Mouse (Mus musculus) forebrain, postnatal 0 days (tissue): ENCODE measurements around the gene Xylt1. TPM values are rescaled to one million over a fixed set of nuclear protein-coding genes. Genes with fewer than 3 reads are reported as not detected.

Source experiments
- ATAC-seq: fragments of 200-750 bp; cut with Nextera tagmentation; 2 replicates; pipeline ENCODE4 v1.8.0; 2017; ENCODE audit warnings: mild to moderate bottlenecking, moderate library complexity
- DNase-seq: peaks from one replicate; pipeline ENCODE4 v3.0.0-alpha.2; 2015
- H3K27ac ChIP-seq: fragments of 300-500 bp; sonication (generic); 2 replicates; pipeline ENCODE4 v1.5.1; 2014; ENCODE audit warnings: low read depth, mild to moderate bottlenecking, antibody characterized with exemption, low read length, moderate library complexity, mixed read lengths
- H3K27me3 ChIP-seq: fragments of 300-500 bp; sonication (generic); 2 replicates; pipeline ENCODE4 v1.6.1; 2014; ENCODE audit warnings: mild to moderate bottlenecking, low read length, mixed read lengths; ENCODE audit not compliant: insufficient read depth
- H3K36me3 ChIP-seq: fragments of 300-500 bp; sonication (generic); 2 replicates; pipeline ENCODE4 v1.6.1; 2014; ENCODE audit warnings: mild to moderate bottlenecking, moderate library complexity; ENCODE audit not compliant: insufficient read depth
- H3K4me1 ChIP-seq: fragments of 300-500 bp; sonication (generic); 2 replicates; pipeline ENCODE4 v1.6.1; 2014; ENCODE audit warnings: antibody characterized with exemption; ENCODE audit not compliant: insufficient read depth
- H3K4me2 ChIP-seq: fragments of 300-500 bp; sonication (generic); 2 replicates; pipeline ENCODE4 v1.6.1; 2014; ENCODE audit warnings: low read depth, mild to moderate bottlenecking, moderate library complexity
- H3K4me3 ChIP-seq: fragments of 300-500 bp; sonication (generic); 2 replicates; pipeline ENCODE4 v1.5.1; 2014; ENCODE audit warnings: low read depth, low read length, mixed read lengths
- H3K9ac ChIP-seq: fragments of 300-500 bp; sonication (generic); 2 replicates; pipeline ENCODE4 v1.6.1; 2014; ENCODE audit warnings: mild to moderate bottlenecking
- H3K9me3 ChIP-seq: fragments of 300-500 bp; sonication (generic); 2 replicates; pipeline ENCODE4 v1.6.1; 2016; ENCODE audit warnings: low read length
- CTCF ChIP-seq: sonication (generic); IDR thresholded peaks from 2 replicates; pipeline ENCODE4 v1.5.1; 2016; ENCODE audit warnings: antibody characterized with exemption, control low read depth, low read depth
- WGBS: fragments of 180-500 bp; shearing (Covaris S2); extraction: QIAGEN DNeasy Blood & Tissue Kit; methylation state at CpG from one replicate; pipeline ENCODE4 v1.1.7; 2014; 5-methylcytosine and 5-hydroxymethylcytosine counted together
- polyA plus RNA-seq: library from polyadenylated mRNA; unstranded; fragments of >200 nt; fragmentation: Nextera tagmentation; extraction: Ambion mirVana; gene quantifications from 2 replicates; pipeline ENCODE4 v1.2.1, GENCODE M21; 2015
- total RNA-seq: library from RNA; depleted of rRNA; stranded (reverse); fragments of >200 nt; gene quantifications from 2 replicates; pipeline ENCODE4 v1.2.3, GENCODE M21; 2014

Gene Xylt1
- total and polyA plus RNA-seq, 2 experiments from 2014 or later, result 2.6 to 14.0 TPM

DNA sequence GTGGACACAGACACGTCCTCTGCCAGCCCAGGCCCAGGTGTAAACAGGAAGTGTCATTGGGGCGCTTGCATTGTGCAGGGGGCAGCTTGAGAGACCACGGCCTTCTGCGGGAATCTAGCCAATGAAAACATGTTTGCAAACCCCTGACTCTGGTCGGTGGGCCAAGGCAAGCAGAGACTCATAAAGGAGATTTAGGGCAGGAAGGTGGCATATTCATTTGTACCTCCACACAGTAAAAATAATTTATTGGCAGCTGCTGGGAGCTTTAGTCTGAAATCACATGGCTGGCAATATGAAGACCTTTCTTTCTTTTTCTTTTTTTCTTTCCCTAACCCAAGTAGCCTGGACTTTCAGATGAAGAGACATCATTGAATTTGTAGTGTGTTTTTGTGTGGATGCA lies 159.6 kb downstream of the Xylt1 start:
- no peak for ATAC-seq
- 71% methylated on average over 5 of the region's 5 CpGs for WGBS
- H3K9ac ChIP-seq, result no peak overlapping the region
- no peaks in the 10 kb centered on the region for H3K36me3 ChIP-seq
- no peaks in the 10 kb centered on the region for H3K4me1 ChIP-seq
- no peak overlapping the region for H3K4me3 ChIP-seq
- H3K27me3 ChIP-seq, result no peaks in the 10 kb centered on the region
- no peak for DNase-seq
- H3K4me2 ChIP-seq, result no peak overlapping the region
- no peak for TF ChIP-seq CTCF
- H3K9me3 ChIP-seq, result no peaks in the 10 kb centered on the region
- H3K27ac ChIP-seq, result no peak overlapping the region

GRCm38 (mm10) chr7:117541056-117541455 lies 160.3 kb downstream of the Xylt1 start:
- Histone ChIP-seq H3K9me3 (no peaks in the 10 kb centered on the region), H3K27me3 (no peaks in the 10 kb centered on the region), H3K36me3 (no peaks in the 10 kb centered on the region), H3K4me1 (no peaks in the 10 kb centered on the region), H3K9ac (no peak overlapping the region), H3K27ac (no peak overlapping the region), H3K4me3 (no peak overlapping the region), H3K4me2 (no peak overlapping the region)
- DNase-seq (no peak), ATAC-seq (no peak)
- 65% methylated on average over 1 of the region's 1 CpGs for WGBS
- no peak for TF ChIP-seq CTCF

DNA sequence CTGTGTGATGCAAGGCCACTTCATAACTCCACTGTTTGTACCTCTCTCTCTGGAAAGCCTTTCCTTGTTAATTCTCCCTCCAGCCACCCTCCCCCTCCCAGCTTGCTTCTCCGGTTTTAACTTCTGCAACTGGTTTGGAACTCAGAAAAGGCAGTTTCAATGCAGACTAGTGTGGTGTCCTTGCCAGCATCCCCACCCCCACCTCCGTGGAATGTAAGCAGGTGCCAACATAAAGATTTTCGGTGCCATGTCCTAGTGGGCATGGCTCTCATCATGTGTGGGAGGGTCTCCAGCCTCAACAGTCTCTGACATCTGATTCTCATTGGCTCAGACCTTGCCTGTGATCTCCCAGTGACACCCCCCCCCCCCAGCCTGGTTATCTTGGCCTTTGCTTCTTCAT lies 160.9 kb downstream of the Xylt1 start:
- TF ChIP-seq CTCF, result no peak
- ATAC-seq (no peak), DNase-seq (no peak)
- no peaks in the 10 kb centered on the region for H3K27me3 ChIP-seq
- no peaks in the 10 kb centered on the region for H3K4me1 ChIP-seq
- H3K9ac ChIP-seq, result no peak overlapping the region
- no peak overlapping the region for H3K27ac ChIP-seq
- no peaks in the 10 kb centered on the region for H3K9me3 ChIP-seq
- H3K4me3 ChIP-seq, result no peak overlapping the region
- no peak overlapping the region for H3K4me2 ChIP-seq
- WGBS, result 52% methylated on average over 3 of the region's 3 CpGs
- H3K36me3 ChIP-seq, result no peaks in the 10 kb centered on the region

GRCm38 (mm10) chr7:117543041-117543440 lies 162.3 kb downstream of the Xylt1 start:
- H3K36me3 ChIP-seq, result no peaks in the 10 kb centered on the region
- TF ChIP-seq CTCF, result no peak
- DNase-seq (no peak), ATAC-seq (no peak)
- H3K27me3 ChIP-seq, result no peaks in the 10 kb centered on the region
- 54% methylated on average over 8 of the region's 8 CpGs for WGBS
- no peak overlapping the region for H3K4me2 ChIP-seq
- no peak overlapping the region for H3K4me3 ChIP-seq
- 0 out of 2 replicates have a peak, but pooled peaks cover under 1% of the 10 kb centered on the region for H3K4me1 ChIP-seq
- H3K9ac ChIP-seq, result no peak overlapping the region
- no peaks in the 10 kb centered on the region for H3K9me3 ChIP-seq
- H3K27ac ChIP-seq, result no peak overlapping the region

DNA sequence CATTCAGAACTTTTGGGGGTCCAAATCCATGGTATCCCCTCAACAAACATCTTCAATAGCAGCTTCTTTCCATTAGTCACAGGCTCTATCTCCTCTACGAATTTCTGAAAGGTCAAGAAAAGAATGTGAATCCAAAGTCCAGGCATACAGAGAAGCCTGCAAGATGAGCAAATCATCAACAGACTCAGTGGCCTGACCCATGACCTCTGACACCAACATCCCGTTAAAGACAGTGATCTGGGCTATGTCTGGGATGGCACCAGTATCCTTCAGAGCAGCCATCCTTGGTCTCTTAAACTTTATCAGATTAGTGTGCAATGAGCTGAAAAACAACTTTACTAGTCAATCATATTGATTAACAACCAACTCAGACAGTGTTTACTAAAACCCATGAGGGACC lies 163.3 kb downstream of the Xylt1 start:
- H3K27me3 ChIP-seq, result no peaks in the 10 kb centered on the region
- no peaks in the 10 kb centered on the region for H3K36me3 ChIP-seq
- DNase-seq (no peak), ATAC-seq (no peak)
- 0 out of 2 replicates have a peak, but pooled peaks cover 4% of the 10 kb centered on the region for H3K4me1 ChIP-seq
- H3K9me3 ChIP-seq, result no peaks in the 10 kb centered on the region
- no peak for TF ChIP-seq CTCF
- H3K4me3 ChIP-seq, result no peak overlapping the region
- no peak overlapping the region for H3K9ac ChIP-seq
- H3K4me2 ChIP-seq, result no peak overlapping the region
- WGBS, result 74% methylated on average over 2 of the region's 2 CpGs
- H3K27ac ChIP-seq, result no peak overlapping the region

DNA sequence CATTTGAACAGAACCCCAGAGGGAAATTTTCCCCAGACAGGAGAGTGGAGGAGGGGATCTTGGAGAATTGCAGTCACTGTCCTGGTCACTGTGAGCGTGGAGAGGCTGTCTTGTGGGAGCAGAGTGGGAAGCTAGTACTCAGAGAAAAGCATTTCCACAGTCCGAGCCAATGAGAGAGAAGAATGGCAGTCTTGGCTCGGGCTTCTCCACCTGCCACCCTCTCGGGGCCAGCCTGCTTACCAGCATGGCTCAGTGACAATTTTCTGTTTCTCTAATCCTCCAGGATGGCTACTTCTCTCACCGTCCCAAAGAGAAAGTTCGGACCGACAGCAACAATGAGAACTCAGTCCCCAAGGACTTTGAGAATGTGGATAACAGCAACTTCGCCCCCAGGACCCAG lies 167.5 kb downstream of the Xylt1 start:
- WGBS, result 42% methylated on average over 8 of the region's 8 CpGs
- Histone ChIP-seq H3K27me3 (no peaks in the 10 kb centered on the region), H3K4me1 (peaks cover 4% of the 10 kb centered on the region; the same call in 1 of the 2 replicates), H3K27ac (no peak overlapping the region), H3K4me2 (no peak overlapping the region), H3K9ac (no peak overlapping the region), H3K36me3 (no peaks in the 10 kb centered on the region), H3K4me3 (no peak overlapping the region), H3K9me3 (no peaks in the 10 kb centered on the region)
- DNase-seq, result no peak
- no peak for TF ChIP-seq CTCF
- peak; percentile 21 for ATAC-seq

DNA sequence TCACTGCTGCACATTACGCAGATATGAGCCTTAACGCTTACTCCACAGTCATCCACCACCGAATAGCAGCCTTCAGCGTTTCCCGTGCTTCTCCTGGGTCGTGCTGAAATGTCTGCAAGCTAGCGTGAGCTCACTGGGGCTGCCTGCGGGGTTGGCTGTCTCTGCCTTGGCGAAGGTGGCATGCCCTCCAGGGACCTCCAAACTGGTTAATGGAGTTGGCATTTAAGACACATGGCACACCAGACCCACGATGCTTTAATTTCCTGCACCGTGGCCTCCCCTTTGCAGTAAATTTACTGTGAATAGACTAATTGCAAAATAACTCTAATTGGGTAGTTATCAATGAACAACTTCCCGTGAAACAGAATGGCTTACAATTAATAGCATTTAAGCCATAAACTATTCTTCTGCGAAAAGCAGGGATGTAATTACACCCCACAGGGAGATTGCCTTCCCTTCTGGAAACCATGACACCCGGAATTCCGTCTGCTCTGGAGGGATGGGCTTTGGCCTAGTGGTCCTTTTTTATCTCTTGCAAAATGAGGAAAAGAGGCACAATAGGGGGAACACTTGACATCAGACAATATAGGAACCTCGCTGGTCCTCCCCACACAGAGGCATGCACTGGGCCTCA lies 170.3 kb downstream of the Xylt1 start:
- DNase-seq (peak; percentile 35), ATAC-seq (peak; percentile 44; the same call in 1 of the 2 replicates)
- Histone ChIP-seq H3K9me3 (no peaks in the 10 kb centered on the region), H3K4me1 (peaks cover 9% of the 10 kb centered on the region; the same call in 1 of the 2 replicates), H3K27ac (no peak overlapping the region), H3K36me3 (no peaks in the 10 kb centered on the region), H3K4me3 (no peak overlapping the region), H3K4me2 (no peak overlapping the region), H3K27me3 (no peaks in the 10 kb centered on the region), H3K9ac (no peak overlapping the region)
- no peak for TF ChIP-seq CTCF
- WGBS, result 26% methylated on average over 16 of the region's 16 CpGs
